ENCODE assay signal across 8 mouse cellular contexts in the genomic region with DNA sequence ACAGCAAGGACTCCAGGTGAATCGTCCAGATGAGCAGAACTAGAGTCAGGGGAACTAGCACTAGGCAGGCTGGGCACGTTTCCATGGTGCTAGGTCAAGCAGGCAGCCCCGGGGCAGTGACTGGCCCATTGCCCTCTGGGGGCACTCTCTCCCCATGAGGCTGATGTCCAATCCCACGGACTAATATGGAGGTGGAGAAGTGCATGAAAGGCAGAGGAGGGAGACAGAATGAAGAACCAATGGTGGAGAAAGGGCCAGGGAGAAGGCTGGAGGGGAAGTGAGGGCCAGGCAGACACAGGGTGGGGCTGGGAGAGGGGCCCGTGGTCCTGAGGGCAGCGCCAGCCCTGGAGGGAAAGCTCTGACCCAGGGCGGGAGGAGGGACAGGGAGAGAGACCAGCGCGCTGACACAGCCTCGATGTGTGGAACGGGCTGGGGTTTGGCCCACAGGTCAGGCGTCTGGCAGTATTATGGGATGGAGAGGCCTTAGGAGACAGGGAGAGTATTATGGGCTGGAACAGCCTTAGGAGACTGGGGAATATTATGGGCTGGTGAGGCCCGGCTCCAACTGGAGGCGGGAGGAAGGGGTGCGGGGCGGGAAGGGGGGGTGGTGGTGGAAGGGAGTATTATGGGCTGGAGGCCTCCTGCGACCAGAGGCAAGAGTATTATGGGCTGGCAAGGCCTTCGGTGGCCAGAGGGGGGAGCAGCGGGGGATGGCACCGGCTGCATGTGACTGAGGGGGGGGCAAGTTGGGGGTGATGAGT. TPM values are rescaled to one million over a fixed set of nuclear protein-coding genes. Genes with fewer than 3 reads are reported as not detected.
DNase-seq lines count a peak whose midpoint lies in the region; ATAC-seq and TF ChIP-seq lines count a peak whose summit lies in the region.

No protein-coding gene starts in this region.

- peak; percentile 9; the same call in 1 of the 2 replicates for TF ChIP-seq POLR2A in bone marrow, adult 2 months (IDR thresholded peaks at IDR 0.05; ENCODE audit: borderline replicate concordance, control insufficient read depth, low read depth, low read length)

- TF ChIP-seq CTCF in bone marrow, adult 2 months (IDR thresholded peaks at IDR 0.05; ENCODE audit: control insufficient read depth, insufficient read depth, low read length), result no peak; the same call in 1 of the 2 replicates
- peak; percentile 43 for TF ChIP-seq CTCF in stomach, postnatal 0 days (IDR thresholded peaks at IDR 0.05; ENCODE audit: low read depth)

- 6% methylated on average over 20 of the region's 20 CpGs for WGBS in bone marrow, adult 2 months
- 4% methylated on average over 20 of the region's 20 CpGs for WGBS in embryonic facial prominence, embryonic 15.5 days
- 4% methylated on average over 20 of the region's 20 CpGs for WGBS in limb, embryonic 15.5 days
- under 1% methylated on average over 17 of the region's 20 CpGs for WGBS in midbrain, embryonic 14.5 days
- WGBS in stomach, postnatal 0 days, result 4% methylated on average over 18 of the region's 20 CpGs

- H3K36me3 ChIP-seq in embryonic facial prominence, embryonic 15.5 days, result no peaks in the 10 kb centered on the region
- H3K36me3 ChIP-seq in limb, embryonic 15.5 days, result no peaks in the 10 kb centered on the region
- no peaks in the 10 kb centered on the region for H3K36me3 ChIP-seq in midbrain, embryonic 14.5 days (ENCODE audit: control insufficient read depth, insufficient read depth, low read length)
- H3K36me3 ChIP-seq in stomach, postnatal 0 days (ENCODE audit: control insufficient read depth, insufficient read depth, low read length), result no peaks in the 10 kb centered on the region

- DNase-seq in 3134 (ENCODE audit: extremely low read depth, insufficient read length, low spot score), result peak; percentile 86
- DNase-seq in heart, adult 9 months (ENCODE audit: low spot score in 2 of 2), result peak; percentile 87 to 88
- peak; percentile 95 for DNase-seq in kidney, adult 9 months
- DNase-seq in midbrain, embryonic 14.5 days, result peak; percentile 91
- DNase-seq in stomach, postnatal 0 days (ENCODE audit: low spot score), result peak; percentile 86

- peak overlapping the region; percentile 53 for H3K4me2 ChIP-seq in embryonic facial prominence, embryonic 15.5 days (replicated peaks)
- peak overlapping the region; percentile 51; the same call in 1 of the 2 replicates for H3K4me2 ChIP-seq in limb, embryonic 15.5 days
- H3K4me2 ChIP-seq in midbrain, embryonic 14.5 days (ENCODE audit: low read length), result peak overlapping the region; percentile 51
- H3K4me2 ChIP-seq in stomach, postnatal 0 days (replicated peaks; ENCODE audit: low read depth), result peak overlapping the region; percentile 53

- no peaks in the 10 kb centered on the region for H3K27me3 ChIP-seq in embryonic facial prominence, embryonic 15.5 days
- no peaks in the 10 kb centered on the region for H3K27me3 ChIP-seq in limb, embryonic 15.5 days
- H3K27me3 ChIP-seq in midbrain, embryonic 14.5 days (ENCODE audit: control insufficient read depth, insufficient read depth, low read length), result no peaks in the 10 kb centered on the region
- H3K27me3 ChIP-seq in stomach, postnatal 0 days (ENCODE audit: control insufficient read depth, insufficient read depth, low read length), result no peaks in the 10 kb centered on the region

- TF ChIP-seq EP300 in stomach, postnatal 0 days (optimal IDR thresholded peaks at IDR 0.05), result no peak

- peak; percentile 78 for ATAC-seq in embryonic facial prominence, embryonic 15.5 days (ENCODE audit: insufficient number of reproducible peaks, low FRiP score, low TSS enrichment, low read depth)
- peak; percentile 81 for ATAC-seq in limb, embryonic 15.5 days (ENCODE audit: insufficient number of reproducible peaks, low FRiP score, low TSS enrichment, low read depth)
- peak; percentile 85 for ATAC-seq in midbrain, embryonic 14.5 days (ENCODE audit: low FRiP score, low TSS enrichment)
- ATAC-seq in stomach, postnatal 0 days (ENCODE audit: low FRiP score, low TSS enrichment), result peak; percentile 80

- H3K27ac ChIP-seq in bone marrow, adult 2 months (ENCODE audit: control insufficient read depth, insufficient read depth, low read depth, low read length, poor library complexity), result peak overlapping the region; percentile 86
- peak overlapping the region; percentile 94 for H3K27ac ChIP-seq in embryonic facial prominence, embryonic 15.5 days (replicated peaks)
- peak overlapping the region; percentile 95 for H3K27ac ChIP-seq in limb, embryonic 15.5 days
- peak overlapping the region; percentile 94 for H3K27ac ChIP-seq in midbrain, embryonic 14.5 days (replicated peaks; ENCODE audit: low read depth, low read length)
- peak overlapping the region; percentile 92 for H3K27ac ChIP-seq in stomach, postnatal 0 days (replicated peaks)

- no peaks in the 10 kb centered on the region for H3K9me3 ChIP-seq in embryonic facial prominence, embryonic 15.5 days (replicated peaks)
- H3K9me3 ChIP-seq in limb, embryonic 15.5 days, result no peaks in the 10 kb centered on the region
- H3K9me3 ChIP-seq in midbrain, embryonic 14.5 days (ENCODE audit: control insufficient read depth, low read length), result no peaks in the 10 kb centered on the region
- H3K9me3 ChIP-seq in stomach, postnatal 0 days (ENCODE audit: control insufficient read depth, low read length), result no peaks in the 10 kb centered on the region

- no peak overlapping the region for H3K4me3 ChIP-seq in bone marrow, adult 2 months (replicated peaks; ENCODE audit: control insufficient read depth, low read depth, low read length)
- H3K4me3 ChIP-seq in embryonic facial prominence, embryonic 15.5 days (replicated peaks), result no peak overlapping the region
- peak overlapping the region; percentile 24; the same call in 1 of the 2 replicates for H3K4me3 ChIP-seq in limb, embryonic 15.5 days
- H3K4me3 ChIP-seq in midbrain, embryonic 14.5 days (replicated peaks; ENCODE audit: low read depth, low read length), result no peak overlapping the region
- H3K4me3 ChIP-seq in stomach, postnatal 0 days (ENCODE audit: low read depth, low read length), result peak overlapping the region; percentile 10; the same call in 1 of the 2 replicates

- H3K9ac ChIP-seq in embryonic facial prominence, embryonic 15.5 days, result no peak overlapping the region; the same call in 1 of the 2 replicates
- no peak overlapping the region for H3K9ac ChIP-seq in limb, embryonic 15.5 days
- H3K9ac ChIP-seq in midbrain, embryonic 14.5 days (replicated peaks; ENCODE audit: low read length), result peak overlapping the region; percentile 53; the same call in 1 of the 2 replicates
- H3K9ac ChIP-seq in stomach, postnatal 0 days (ENCODE audit: low read length), result peak overlapping the region; percentile 45; the same call in 1 of the 2 replicates

- peaks cover 8% of the 10 kb centered on the region for H3K4me1 ChIP-seq in bone marrow, adult 2 months (ENCODE audit: control insufficient read depth, insufficient read depth, low read length)
- peaks cover 33% of the 10 kb centered on the region for H3K4me1 ChIP-seq in embryonic facial prominence, embryonic 15.5 days
- H3K4me1 ChIP-seq in limb, embryonic 15.5 days, result peaks cover 33% of the 10 kb centered on the region
- peaks cover 26% of the 10 kb centered on the region for H3K4me1 ChIP-seq in midbrain, embryonic 14.5 days (ENCODE audit: control insufficient read depth, insufficient read depth, low read length)
- H3K4me1 ChIP-seq in stomach, postnatal 0 days (replicated peaks; ENCODE audit: control insufficient read depth, insufficient read depth), result peaks cover 2% of the 10 kb centered on the region; the same call in 1 of the 2 replicates

RNA-seq across cellular contexts. Expression of a gene that starts 7.0 kb away (rescaled TPM):
- 66.8 and 106 TPM in 2 replicates for polyA plus RNA-seq in bone marrow, adult 2 months (2011; ENCODE audit: insufficient read depth, insufficient read length, low replicate concordance, missing spikeins)
- 70.8 and 77.0 TPM in 2 replicates for polyA plus RNA-seq in embryonic facial prominence, embryonic 15.5 days (2015; fragmentation: Nextera tagmentation; extraction: Ambion mirVana)
- 66.7 TPM in 2 replicates for polyA plus RNA-seq in limb, embryonic 15.5 days (2015; fragmentation: Nextera tagmentation; extraction: Ambion mirVana)
- 70.7 and 90.6 TPM in 2 replicates for polyA plus RNA-seq in midbrain, embryonic 14.5 days (2014; fragmentation: Nextera tagmentation; extraction: Ambion mirVana)
- 28.1 and 36.6 TPM in 2 replicates for polyA plus RNA-seq in stomach, postnatal 0 days (2015; fragmentation: Nextera tagmentation; extraction: Ambion mirVana)

RNA-seq across cellular contexts. Expression of a gene that starts 21.0 kb away (rescaled TPM):
- not detected in 2 replicates for polyA plus RNA-seq in bone marrow, adult 2 months (2011; ENCODE audit: insufficient read depth, insufficient read length, low replicate concordance, missing spikeins)
- 3.6 and 5.4 TPM in 2 replicates for polyA plus RNA-seq in embryonic facial prominence, embryonic 15.5 days (2015; fragmentation: Nextera tagmentation; extraction: Ambion mirVana)
- polyA plus RNA-seq in limb, embryonic 15.5 days (2015; fragmentation: Nextera tagmentation; extraction: Ambion mirVana), result 6.5 and 6.6 TPM in 2 replicates
- 0.45 and 0.77 TPM in 2 replicates for polyA plus RNA-seq in midbrain, embryonic 14.5 days (2014; fragmentation: Nextera tagmentation; extraction: Ambion mirVana)
- 6.4 and 7.0 TPM in 2 replicates for polyA plus RNA-seq in stomach, postnatal 0 days (2015; fragmentation: Nextera tagmentation; extraction: Ambion mirVana)

RNA-seq across cellular contexts. Expression of a gene that starts 39.3 kb away (rescaled TPM):
- 24.3 and 45.9 TPM in 2 replicates for polyA plus RNA-seq in bone marrow, adult 2 months (2011; ENCODE audit: insufficient read depth, insufficient read length, low replicate concordance, missing spikeins)
- polyA plus RNA-seq in embryonic facial prominence, embryonic 15.5 days (2015; fragmentation: Nextera tagmentation; extraction: Ambion mirVana), result 12.5 and 18.4 TPM in 2 replicates
- polyA plus RNA-seq in limb, embryonic 15.5 days (2015; fragmentation: Nextera tagmentation; extraction: Ambion mirVana), result 9.9 and 12.4 TPM in 2 replicates
- polyA plus RNA-seq in midbrain, embryonic 14.5 days (2014; fragmentation: Nextera tagmentation; extraction: Ambion mirVana), result 16.3 and 16.7 TPM in 2 replicates
- polyA plus RNA-seq in stomach, postnatal 0 days (2015; fragmentation: Nextera tagmentation; extraction: Ambion mirVana), result 2.5 and 2.6 TPM in 2 replicates

RNA-seq across cellular contexts. Expression of a gene that starts 43.0 kb away (rescaled TPM):
- polyA plus RNA-seq in bone marrow, adult 2 months (2011; ENCODE audit: insufficient read depth, insufficient read length, low replicate concordance, missing spikeins), result 12.5 and 25.7 TPM in 2 replicates
- 57.5 and 58.3 TPM in 2 replicates for polyA plus RNA-seq in embryonic facial prominence, embryonic 15.5 days (2015; fragmentation: Nextera tagmentation; extraction: Ambion mirVana)
- 54.4 and 58.0 TPM in 2 replicates for polyA plus RNA-seq in limb, embryonic 15.5 days (2015; fragmentation: Nextera tagmentation; extraction: Ambion mirVana)
- polyA plus RNA-seq in midbrain, embryonic 14.5 days (2014; fragmentation: Nextera tagmentation; extraction: Ambion mirVana), result 42.7 and 46.3 TPM in 2 replicates
- polyA plus RNA-seq in stomach, postnatal 0 days (2015; fragmentation: Nextera tagmentation; extraction: Ambion mirVana), result 25.0 and 26.6 TPM in 2 replicates

RNA-seq across cellular contexts. Expression of a gene that starts 49.2 kb away (rescaled TPM):
- 19.6 and 42.0 TPM in 2 replicates for polyA plus RNA-seq in bone marrow, adult 2 months (2011; ENCODE audit: insufficient read depth, insufficient read length, low replicate concordance, missing spikeins)
- 154 TPM in 2 replicates for polyA plus RNA-seq in embryonic facial prominence, embryonic 15.5 days (2015; fragmentation: Nextera tagmentation; extraction: Ambion mirVana)
- 141 and 146 TPM in 2 replicates for polyA plus RNA-seq in limb, embryonic 15.5 days (2015; fragmentation: Nextera tagmentation; extraction: Ambion mirVana)
- 132 and 144 TPM in 2 replicates for polyA plus RNA-seq in midbrain, embryonic 14.5 days (2014; fragmentation: Nextera tagmentation; extraction: Ambion mirVana)
- 72.5 and 77.4 TPM in 2 replicates for polyA plus RNA-seq in stomach, postnatal 0 days (2015; fragmentation: Nextera tagmentation; extraction: Ambion mirVana)

Comparison
In these comparisons a context has a peak if more than half of its experiments do, and no peak if none do; other contexts are left out.
1. H3K4me3 ChIP-seq: peak in limb, embryonic 15.5 days (single experiment) and stomach, postnatal 0 days (single experiment); none in bone marrow, adult 2 months (single experiment), embryonic facial prominence, embryonic 15.5 days (single experiment) and midbrain, embryonic 14.5 days (single experiment).
2. H3K9ac ChIP-seq: peak in midbrain, embryonic 14.5 days (single experiment) and stomach, postnatal 0 days (single experiment); none in embryonic facial prominence, embryonic 15.5 days (single experiment) and limb, embryonic 15.5 days (single experiment).
3. Peak in every context shown above with its lines, with median percentiles within 50 percentile points of each other: DNase-seq, H3K27ac ChIP-seq, ATAC-seq and H3K4me2 ChIP-seq.